Mouse (Mus musculus) hindbrain, postnatal 0 days (tissue): ENCODE results near the gene Cand2. TPM values are rescaled to one million over a fixed set of nuclear protein-coding genes. Genes with fewer than 3 reads are reported as not detected.

Source experiments
- ATAC-seq: fragments of 200-750 bp; cut with Nextera tagmentation; 2 replicates; pipeline ENCODE4 v1.8.0; 2017; ENCODE audit warnings: mild to moderate bottlenecking, moderate TSS enrichment, moderate library complexity
- DNase-seq: peaks from one replicate; pipeline ENCODE4 v3.0.0-alpha.2; 2015; ENCODE audit warnings: low spot score
- H3K27ac ChIP-seq: fragments of 300-500 bp; sonication (generic); 2 replicates; pipeline ENCODE4 v1.5.1; 2014; ENCODE audit warnings: mild to moderate bottlenecking
- H3K27me3 ChIP-seq: fragments of 300-500 bp; sonication (generic); 2 replicates; pipeline ENCODE4 v1.6.1; 2014; ENCODE audit warnings: low read length, mixed read lengths; ENCODE audit not compliant: insufficient read depth
- H3K36me3 ChIP-seq: fragments of 300-500 bp; sonication (generic); 2 replicates; pipeline ENCODE4 v1.6.1; 2014; ENCODE audit warnings: low read length, mixed read lengths; ENCODE audit not compliant: insufficient read depth
- H3K4me1 ChIP-seq: fragments of 300-500 bp; sonication (generic); 2 replicates; pipeline ENCODE4 v1.6.1; 2014; ENCODE audit warnings: antibody characterized with exemption, low read length, mixed read lengths; ENCODE audit not compliant: insufficient read depth
- H3K4me2 ChIP-seq: fragments of 300-500 bp; sonication (generic); 2 replicates; pipeline ENCODE4 v1.6.1; 2014; ENCODE audit warnings: low read depth, mild to moderate bottlenecking, low read length, moderate library complexity, mixed read lengths
- H3K4me3 ChIP-seq: fragments of 300-500 bp; sonication (generic); 2 replicates; pipeline ENCODE4 v1.5.1; 2014; ENCODE audit warnings: low read length
- H3K9ac ChIP-seq: fragments of 300-500 bp; sonication (generic); replicated peaks from 2 replicates; pipeline ENCODE4 v1.6.1; 2014; ENCODE audit warnings: mild to moderate bottlenecking, low read length, moderate library complexity, mixed read lengths
- H3K9me3 ChIP-seq: fragments of 300-500 bp; sonication (generic); 2 replicates; pipeline ENCODE4 v1.6.1; 2016; ENCODE audit warnings: low read length, mixed read lengths
- CTCF ChIP-seq: IDR thresholded peaks from 2 replicates; pipeline ENCODE4 v1.5.1; 2016; ENCODE audit warnings: antibody characterized with exemption, control low read depth, low read depth
- WGBS: fragments of 180-500 bp; shearing (Covaris S2); extraction: QIAGEN DNeasy Blood & Tissue Kit; methylation state at CpG from one replicate; pipeline ENCODE4 v1.1.7; 2014; 5-methylcytosine and 5-hydroxymethylcytosine counted together
- polyA plus RNA-seq: library from polyadenylated mRNA; unstranded; fragments of >200 nt; fragmentation: Nextera tagmentation; extraction: Ambion mirVana; gene quantifications from 2 replicates; pipeline ENCODE4 v1.2.1, GENCODE M21; 2015
- total RNA-seq: library from RNA; depleted of rRNA; stranded (reverse); fragments of >200 nt; gene quantifications from 2 replicates; pipeline ENCODE4 v1.2.3, GENCODE M21; 2014

Cand2 gene
- total and polyA plus RNA-seq, 2 experiments from 2014 or later = 4.5 to 12.5 TPM

DNA sequence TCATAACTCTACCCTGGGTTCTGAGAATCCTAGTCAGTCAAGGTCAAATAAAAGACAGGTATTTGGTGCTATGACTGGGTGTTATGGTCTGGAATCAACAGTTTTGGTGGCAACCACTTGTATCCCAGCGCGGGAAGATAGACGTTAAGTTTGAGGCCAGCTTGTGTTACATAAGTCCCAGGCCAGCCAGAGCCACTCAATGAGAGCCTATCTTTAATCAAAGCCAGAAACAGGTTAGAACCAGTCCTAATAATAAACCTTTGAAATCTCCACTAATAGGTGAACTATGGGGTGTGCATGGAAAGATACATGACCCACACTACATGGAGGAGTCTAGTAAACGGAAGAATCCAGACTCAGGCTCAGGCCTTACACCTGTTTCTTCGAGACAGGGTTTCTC, 64.4 kb downstream of the Cand2 start:
- Histone ChIP-seq H3K4me1 (no peaks in the 10 kb centered on the region), H3K9ac (no peak overlapping the region), H3K27me3 (no peaks in the 10 kb centered on the region), H3K4me2 (peak overlapping the region; percentile 55), H3K27ac (0 out of 2 replicates have a peak overlapping the region, but pooled peaks have one; percentile 2), H3K4me3 (peak overlapping the region; percentile 33), H3K9me3 (no peaks in the 10 kb centered on the region), H3K36me3 (peaks cover under 1% of the 10 kb centered on the region; the same call in 1 of the 2 replicates)
- ATAC-seq = 0 out of 2 replicates have a peak, but pooled peaks have one; percentile 5
- DNase-seq = no peak
- 65% methylated on average over 5 of the region's 5 CpGs for WGBS
- no peak for TF ChIP-seq CTCF

DNA sequence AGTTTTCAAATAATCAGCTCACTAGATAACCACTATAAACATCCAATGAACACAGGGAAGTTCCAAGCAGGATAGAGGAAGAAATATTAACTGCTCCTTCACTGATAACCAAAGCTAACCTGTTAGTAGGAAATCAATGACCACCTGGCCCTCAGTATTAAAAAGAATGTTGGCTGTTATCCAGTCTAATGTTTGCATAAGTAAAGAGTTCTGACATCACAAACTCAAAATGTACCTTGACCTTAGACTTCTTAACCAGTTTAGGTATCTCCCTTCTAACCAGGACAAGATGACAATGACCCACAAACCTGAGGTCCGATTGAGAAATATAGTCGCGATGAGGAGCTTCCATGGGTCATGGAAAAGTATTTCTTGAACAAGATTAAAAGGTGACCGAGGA, 70.7 kb downstream of the Cand2 start:
- H3K27me3 ChIP-seq = no peaks in the 10 kb centered on the region
- H3K4me2 ChIP-seq = no peak overlapping the region
- no peak overlapping the region for H3K4me3 ChIP-seq
- no peaks in the 10 kb centered on the region for H3K4me1 ChIP-seq
- no peak for ATAC-seq
- 96% methylated on average over 4 of the region's 4 CpGs for WGBS
- no peak for DNase-seq
- no peak overlapping the region for H3K27ac ChIP-seq
- H3K9ac ChIP-seq = no peak overlapping the region
- no peaks in the 10 kb centered on the region for H3K9me3 ChIP-seq
- peaks cover 7% of the 10 kb centered on the region; the same call in 1 of the 2 replicates for H3K36me3 ChIP-seq
- TF ChIP-seq CTCF = no peak

DNA sequence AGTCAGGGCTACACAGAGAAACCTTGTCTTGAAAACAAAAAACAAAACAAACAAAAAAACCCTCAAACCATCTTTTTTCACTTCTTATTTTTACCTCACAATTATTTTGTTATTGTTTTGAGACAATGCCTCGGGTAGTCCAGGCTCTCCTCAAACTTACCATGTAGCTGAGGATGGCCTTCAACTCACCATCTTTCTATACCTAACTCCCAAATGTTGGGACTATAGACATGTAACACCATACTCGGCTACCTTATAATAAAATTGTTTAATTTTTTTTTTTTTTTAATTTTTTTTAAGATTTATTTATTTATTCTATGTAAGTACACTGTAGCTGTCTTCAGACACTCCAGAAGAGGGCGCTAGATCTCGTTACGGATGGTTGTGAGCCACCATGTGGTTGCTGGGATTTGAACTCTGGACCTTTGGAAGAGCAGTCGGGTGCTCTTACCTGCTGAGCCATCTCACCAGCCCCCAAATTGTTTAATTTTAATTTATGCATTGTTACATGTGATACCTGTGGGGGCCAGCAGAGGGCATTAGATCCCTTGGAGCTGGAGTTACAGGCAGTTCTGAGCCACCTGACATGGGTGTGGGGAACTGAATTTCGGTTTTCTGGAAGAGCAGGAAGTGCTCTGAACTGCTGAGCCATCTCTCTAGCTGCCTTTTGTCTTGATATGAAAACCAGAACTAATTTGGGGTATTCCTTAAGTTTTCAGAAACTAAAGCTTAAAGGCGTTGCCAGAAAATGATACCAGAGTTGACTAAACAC, 72.5 kb downstream of the Cand2 start:
- DNase-seq (peak; percentile 68), ATAC-seq (peak; percentile 68; the same call in 1 of the 2 replicates)
- no peak overlapping the region for H3K9ac ChIP-seq
- H3K36me3 ChIP-seq = peaks cover 7% of the 10 kb centered on the region; the same call in 1 of the 2 replicates
- no peaks in the 10 kb centered on the region for H3K4me1 ChIP-seq
- TF ChIP-seq CTCF = peak; percentile 71
- H3K9me3 ChIP-seq = no peaks in the 10 kb centered on the region
- H3K27me3 ChIP-seq = no peaks in the 10 kb centered on the region
- H3K4me2 ChIP-seq = no peak overlapping the region
- 40% methylated on average over 7 of the region's 8 CpGs for WGBS
- H3K27ac ChIP-seq = no peak overlapping the region
- no peak overlapping the region for H3K4me3 ChIP-seq

DNA sequence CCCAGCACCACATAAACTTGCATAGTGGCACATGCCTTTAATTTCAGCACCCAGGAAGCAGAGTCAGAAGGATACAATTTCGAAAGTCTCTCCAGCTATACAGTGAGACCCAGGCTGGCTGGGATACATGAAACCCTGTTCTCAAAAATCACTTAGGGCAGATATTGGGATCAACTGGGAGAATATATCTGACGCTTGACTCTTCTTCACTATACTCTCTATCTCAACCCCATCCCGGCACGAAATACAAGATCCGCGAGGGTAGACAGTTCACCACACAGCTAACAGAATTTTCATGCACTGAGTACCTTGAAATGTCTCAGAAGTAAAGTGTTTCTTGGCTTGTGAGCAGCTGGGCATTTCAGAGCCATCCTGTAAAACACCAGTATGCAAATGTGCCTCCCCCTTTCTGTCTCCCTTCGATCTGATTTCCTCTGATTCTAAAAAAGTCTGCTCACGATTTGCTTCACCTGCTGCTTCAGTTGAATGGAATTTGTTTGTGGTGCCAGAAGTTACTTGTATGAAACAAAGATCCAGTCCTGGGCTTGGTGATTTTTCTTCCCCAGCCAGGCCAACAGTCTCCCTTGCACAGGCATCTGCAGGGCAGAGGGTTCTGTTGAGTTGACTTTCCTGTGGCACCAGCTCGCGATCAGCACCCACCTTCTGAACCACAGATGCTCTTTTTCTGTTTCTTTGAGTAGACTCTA, 74.4 kb downstream of the Cand2 start:
- WGBS = 92% methylated on average over 10 of the region's 10 CpGs
- Histone ChIP-seq H3K9ac (no peak overlapping the region), H3K27me3 (no peaks in the 10 kb centered on the region), H3K27ac (no peak overlapping the region), H3K4me2 (no peak overlapping the region), H3K9me3 (no peaks in the 10 kb centered on the region), H3K4me1 (0 out of 2 replicates have a peak, but pooled peaks cover 8% of the 10 kb centered on the region), H3K36me3 (peaks cover 6% of the 10 kb centered on the region; the same call in 1 of the 2 replicates), H3K4me3 (no peak overlapping the region)
- no peak for TF ChIP-seq CTCF
- ATAC-seq = no peak
- no peak for DNase-seq

DNA sequence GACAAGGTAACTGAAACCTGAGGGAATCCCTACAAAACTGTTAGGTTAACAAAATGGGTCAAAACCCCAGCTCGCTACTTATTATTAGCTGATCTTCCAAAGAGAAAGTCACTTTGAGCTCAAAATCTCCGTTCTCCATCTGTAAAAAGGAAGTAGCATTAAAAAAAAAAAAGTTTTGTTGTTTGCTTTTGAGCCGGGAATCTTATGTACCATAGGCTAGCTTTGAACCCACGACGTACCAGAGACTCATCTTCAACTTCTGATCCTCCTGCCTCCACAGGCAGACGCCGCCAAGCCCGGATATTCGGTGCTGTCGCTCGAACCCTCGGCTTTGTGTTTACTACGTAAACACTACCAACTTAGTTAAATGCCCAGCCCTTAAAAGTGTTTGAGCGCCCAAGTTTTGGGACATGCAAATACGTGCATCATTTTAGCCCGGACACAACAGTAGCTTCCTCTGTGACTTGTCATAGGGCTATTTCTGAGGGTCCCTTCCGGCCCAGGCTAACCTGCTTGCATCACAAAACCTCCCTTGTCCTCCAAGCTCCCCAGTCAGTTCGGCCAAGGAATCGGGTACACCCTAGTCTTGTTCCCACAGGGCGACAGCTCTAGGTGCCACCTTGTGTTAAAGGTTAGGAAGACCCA, 78.2 kb downstream of the Cand2 start:
- DNase-seq = no peak
- H3K9ac ChIP-seq = peak overlapping the region; percentile 47
- peak overlapping the region; percentile 86 for H3K27ac ChIP-seq
- H3K4me3 ChIP-seq = peak overlapping the region; percentile 66
- H3K9me3 ChIP-seq = no peaks in the 10 kb centered on the region
- TF ChIP-seq CTCF = no peak
- H3K27me3 ChIP-seq = no peaks in the 10 kb centered on the region
- 0 out of 2 replicates have a peak, but pooled peaks cover 8% of the 10 kb centered on the region for H3K4me1 ChIP-seq
- H3K4me2 ChIP-seq = peak overlapping the region; percentile 82
- H3K36me3 ChIP-seq = no peaks in the 10 kb centered on the region
- no peak for ATAC-seq
- WGBS = 6% methylated on average over 20 of the region's 20 CpGs

DNA sequence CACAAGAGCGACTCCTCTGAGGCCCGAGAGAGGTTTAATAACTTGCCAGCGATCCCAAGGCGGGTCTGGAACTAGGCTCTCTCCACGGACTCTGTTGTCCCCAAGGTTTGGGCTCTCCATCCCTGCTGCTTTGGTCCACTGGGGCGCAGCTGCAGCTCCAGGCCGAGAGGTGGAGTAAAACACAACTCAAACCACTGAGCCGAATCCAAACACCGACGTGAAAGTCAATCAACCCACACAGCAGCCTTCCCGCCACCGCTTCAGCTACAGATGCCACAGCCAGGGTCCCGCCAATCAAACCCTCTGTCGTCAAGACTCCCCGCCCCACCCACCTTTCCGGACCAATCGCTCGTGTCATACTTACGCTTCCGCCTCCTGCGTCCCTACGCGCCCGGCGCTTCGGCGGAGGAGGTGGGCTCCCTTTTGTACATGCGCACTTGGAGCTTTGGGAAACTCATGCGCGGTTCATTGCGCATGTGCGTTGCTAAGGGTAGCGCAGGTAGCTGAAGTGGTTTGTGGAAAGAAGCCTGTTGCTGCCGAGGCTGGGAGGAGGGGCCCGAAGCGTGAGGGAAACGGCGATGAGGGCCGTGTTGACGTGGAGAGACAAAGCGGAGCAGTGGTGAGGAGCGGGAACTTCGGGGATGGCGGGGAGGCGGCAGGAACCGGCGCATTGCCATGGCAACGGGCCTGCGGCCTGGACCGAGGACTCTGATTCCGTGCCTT, 78.9 kb downstream of the Cand2 start, which contains the start of the genes Mbd4 and Ift122:
Gene Mbd4, minus strand, starts transcription at position 281 of the 723 bp plus-strand sequence.
Gene Ift122, plus strand, starts transcription at position 380 of the 723 bp plus-strand sequence.
- DNase-seq = peak; percentile 100
- Histone ChIP-seq H3K9ac (peak within 1 kb of the TSS; percentile 47), H3K36me3 (no peaks in the 10 kb centered on the region), H3K27ac (peak within 1 kb of the TSS; percentile 86), H3K27me3 (no peaks in the 10 kb centered on the region), H3K4me1 (0 out of 2 replicates have a peak, but pooled peaks cover 8% of the 10 kb centered on the region), H3K9me3 (no peaks in the 10 kb centered on the region), H3K4me3 (peak within 1 kb of the TSS; percentile 66), H3K4me2 (peak within 1 kb of the TSS; percentile 82)
- peak; percentile 99 for ATAC-seq
- peak; percentile 50 for TF ChIP-seq CTCF
- under 1% methylated on average over 51 of the region's 51 CpGs for WGBS
